Mouse (Mus musculus) stomach, postnatal 0 days (tissue): ENCODE results near the gene Fam114a1.

Source experiments
- CTCF ChIP-seq: IDR thresholded peaks from 2 replicates; pipeline ENCODE4 v1.5.1; 2016; ENCODE audit warnings: antibody characterized with exemption, low read depth, mild to moderate bottlenecking, moderate library complexity
- EP300 ChIP-seq: optimal IDR thresholded peaks from 2 replicates; pipeline ENCODE3; 2016; ENCODE audit warnings: antibody characterized with exemption

DNA sequence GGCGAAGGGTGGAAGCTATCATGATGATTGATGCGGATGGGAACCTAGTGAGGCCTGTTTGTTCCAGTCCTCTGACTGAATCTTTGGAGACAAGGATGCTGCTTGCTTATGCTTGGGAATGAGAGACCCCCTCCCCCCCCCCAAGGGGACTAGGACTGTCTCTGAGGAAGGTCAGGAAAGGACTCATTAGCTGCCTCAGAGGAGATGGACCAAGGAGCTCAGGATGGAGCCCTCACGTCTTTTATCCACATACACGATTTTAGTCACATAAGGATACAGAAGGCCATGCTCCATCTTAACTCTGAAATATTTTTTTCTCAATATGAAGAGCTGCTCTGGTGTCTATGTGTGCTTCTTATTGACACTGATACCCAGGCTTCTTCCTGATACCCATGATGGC lies 92.4 kb downstream of the Fam114a1 start:
- TF ChIP-seq CTCF: no peak
- no peak for TF ChIP-seq EP300
